In genomic region chr14:51983251-51983650, GRCm38 (mm10) we compare ENCODE assay signal across 11 mouse cellular contexts. TPM values are rescaled to one million over a fixed set of nuclear protein-coding genes. Genes with fewer than 3 reads are reported as not detected.
A peak's percentile ranks its signal among the peaks of the same experiment; 100 is the strongest.
DNase-seq lines count a peak whose midpoint lies in the region; ATAC-seq lines count a peak whose summit lies in the region.
"Had no signal": no experiment of that assay in that cellular context is flagged by ENCODE, and none has a peak within 500 bp of the region (broad histone marks: within the 10 kb centered on the region; RNA-seq: fewer than 3 reads in every experiment).

No protein-coding gene starts in this region.

- DNase-seq in hindbrain, embryonic 10.5 days (ENCODE audit: low spot score): no peak
- peak; percentile 28 for DNase-seq in retina, embryonic 14.5 days (ENCODE audit: low spot score)
- DNase-seq in retina, postnatal 1 day: no peak
- no peak for DNase-seq in limb, embryonic 11.5 days (ENCODE audit: low spot score)
- no peak for DNase-seq in layer of hippocampus, adult 9-11 months
- no peak for DNase-seq in layer of hippocampus, adult 9-10 months (ENCODE audit: low spot score)
- DNase-seq: kidney, adult 11 months had no signal

- no peaks in the 10 kb centered on the region for H3K9me3 ChIP-seq in hindbrain, embryonic 10.5 days
- H3K9me3 ChIP-seq in hindbrain, embryonic 12.5 days (replicated peaks): no peaks in the 10 kb centered on the region
- H3K9me3 ChIP-seq in limb, embryonic 11.5 days (ENCODE audit: control insufficient read depth, low read length): no peaks in the 10 kb centered on the region
- H3K9me3 ChIP-seq in stomach, embryonic 16.5 days (replicated peaks; ENCODE audit: control insufficient read depth, low read length): no peaks in the 10 kb centered on the region

- H3K4me2 ChIP-seq in hindbrain, embryonic 12.5 days (replicated peaks): no peak overlapping the region
- no peak overlapping the region for H3K4me2 ChIP-seq in limb, embryonic 11.5 days (ENCODE audit: low read depth, severe bottlenecking)
- peak overlapping the region; percentile 78; the same call in 1 of the 2 replicates for H3K4me2 ChIP-seq in stomach, embryonic 16.5 days (ENCODE audit: low read depth, low read length)

- peak overlapping the region; percentile 82; the same call in 1 of the 2 replicates for H3K4me3 ChIP-seq in hindbrain, embryonic 10.5 days
- H3K4me3 ChIP-seq in hindbrain, embryonic 12.5 days: no peak overlapping the region
- no peak overlapping the region for H3K4me3 ChIP-seq in limb, embryonic 11.5 days (ENCODE audit: low read depth, low read length)
- H3K4me3 ChIP-seq in stomach, embryonic 16.5 days (replicated peaks; ENCODE audit: low read length): no peak overlapping the region

- H3K9ac ChIP-seq in hindbrain, embryonic 12.5 days: no peak overlapping the region
- H3K9ac ChIP-seq in limb, embryonic 11.5 days (ENCODE audit: low read length): 0 out of 2 replicates have a peak overlapping the region, but pooled peaks have one; percentile 91
- H3K9ac ChIP-seq in stomach, embryonic 16.5 days (ENCODE audit: low read length): no peak overlapping the region

- ATAC-seq in hindbrain, embryonic 12.5 days (ENCODE audit: low FRiP score): no peak
- ATAC-seq in limb, embryonic 11.5 days (ENCODE audit: insufficient number of reproducible peaks, low FRiP score, low TSS enrichment, low read depth): no peak
- no peak for ATAC-seq in stomach, embryonic 16.5 days (ENCODE audit: insufficient read depth, low FRiP score)

- WGBS in hindbrain, embryonic 10.5 days: 61% methylated on average over 4 of the region's 4 CpGs
- 66% methylated on average over 4 of the region's 4 CpGs for WGBS in hindbrain, embryonic 12.5 days
- 61% methylated on average over 4 of the region's 4 CpGs for WGBS in limb, embryonic 11.5 days
- WGBS in stomach, embryonic 16.5 days: 64% methylated on average over 4 of the region's 4 CpGs

- H3K27me3 ChIP-seq in hindbrain, embryonic 10.5 days (ENCODE audit: insufficient read depth, poor library complexity, severe bottlenecking): no peaks in the 10 kb centered on the region
- no peaks in the 10 kb centered on the region for H3K27me3 ChIP-seq in hindbrain, embryonic 12.5 days
- no peaks in the 10 kb centered on the region for H3K27me3 ChIP-seq in limb, embryonic 11.5 days (ENCODE audit: control insufficient read depth, insufficient read depth, low read length)
- H3K27me3 ChIP-seq in stomach, embryonic 16.5 days (ENCODE audit: control insufficient read depth, insufficient read depth, low read length): no peaks in the 10 kb centered on the region

- H3K4me1 ChIP-seq in hindbrain, embryonic 10.5 days (replicated peaks): peaks cover 38% of the 10 kb centered on the region
- H3K4me1 ChIP-seq in hindbrain, embryonic 12.5 days: peaks cover 16% of the 10 kb centered on the region
- peaks cover 14% of the 10 kb centered on the region for H3K4me1 ChIP-seq in limb, embryonic 11.5 days (ENCODE audit: control insufficient read depth, insufficient read depth, low read length)
- H3K4me1 ChIP-seq in stomach, embryonic 16.5 days (ENCODE audit: control insufficient read depth, insufficient read depth, low read length): peaks cover 20% of the 10 kb centered on the region

- peaks cover 11% of the 10 kb centered on the region for H3K36me3 ChIP-seq in hindbrain, embryonic 10.5 days
- peaks cover 10% of the 10 kb centered on the region for H3K36me3 ChIP-seq in hindbrain, embryonic 12.5 days
- no peaks in the 10 kb centered on the region; the same call in 1 of the 2 replicates for H3K36me3 ChIP-seq in limb, embryonic 11.5 days (ENCODE audit: control insufficient read depth, insufficient read depth, low read length)
- peaks cover 7% of the 10 kb centered on the region; the same call in 1 of the 2 replicates for H3K36me3 ChIP-seq in stomach, embryonic 16.5 days (ENCODE audit: control insufficient read depth, insufficient read depth, low read length)

- H3K27ac ChIP-seq in hindbrain, embryonic 10.5 days: peak overlapping the region; percentile 97; the same call in 1 of the 2 replicates
- no peak overlapping the region for H3K27ac ChIP-seq in hindbrain, embryonic 12.5 days
- H3K27ac ChIP-seq in limb, embryonic 11.5 days (replicated peaks; ENCODE audit: low read depth, low read length): no peak overlapping the region
- H3K27ac ChIP-seq in stomach, embryonic 16.5 days (ENCODE audit: low read length): no peak overlapping the region

RNA-seq across cellular contexts. Expression of gene Arhgef40, which starts 1.3 kb away (rescaled TPM):
- polyA plus RNA-seq in hindbrain, embryonic 10.5 days (2016; fragmentation: Nextera tagmentation; extraction: Ambion mirVana): 100 and 106 TPM in 2 replicates
- polyA plus RNA-seq in hindbrain, embryonic 12.5 days (2016; fragmentation: Nextera tagmentation; extraction: Ambion mirVana): 126 and 133 TPM in 2 replicates
- 154 and 158 TPM in 2 replicates for polyA plus RNA-seq in limb, embryonic 11.5 days (2014; fragmentation: Nextera tagmentation; extraction: Ambion mirVana)
- 81.9 and 92.6 TPM in 2 replicates for polyA plus RNA-seq in stomach, embryonic 16.5 days (2015; fragmentation: Nextera tagmentation; extraction: Ambion mirVana)

RNA-seq across cellular contexts. Expression of gene Tmem253, which starts 32.2 kb away (rescaled TPM):
- polyA plus RNA-seq in hindbrain, embryonic 10.5 days (2016; fragmentation: Nextera tagmentation; extraction: Ambion mirVana): 0.80 and 1.0 TPM in 2 replicates
- polyA plus RNA-seq in hindbrain, embryonic 12.5 days (2016; fragmentation: Nextera tagmentation; extraction: Ambion mirVana): 0.59 and 1.6 TPM in 2 replicates
- polyA plus RNA-seq in limb, embryonic 11.5 days (2014; fragmentation: Nextera tagmentation; extraction: Ambion mirVana): 0.60 and 1.3 TPM in 2 replicates
- 8.0 and 12.8 TPM in 2 replicates for polyA plus RNA-seq in stomach, embryonic 16.5 days (2015; fragmentation: Nextera tagmentation; extraction: Ambion mirVana)

RNA-seq across cellular contexts. Expression of gene Zfp219, which starts 37.3 kb away (rescaled TPM):
- 74.3 and 83.6 TPM in 2 replicates for polyA plus RNA-seq in hindbrain, embryonic 10.5 days (2016; fragmentation: Nextera tagmentation; extraction: Ambion mirVana)
- polyA plus RNA-seq in hindbrain, embryonic 12.5 days (2016; fragmentation: Nextera tagmentation; extraction: Ambion mirVana): 64.4 and 71.7 TPM in 2 replicates
- 51.6 and 52.0 TPM in 2 replicates for polyA plus RNA-seq in limb, embryonic 11.5 days (2014; fragmentation: Nextera tagmentation; extraction: Ambion mirVana)
- 23.1 and 24.4 TPM in 2 replicates for polyA plus RNA-seq in stomach, embryonic 16.5 days (2015; fragmentation: Nextera tagmentation; extraction: Ambion mirVana)

RNA-seq across cellular contexts. Expression of gene Olfr221, which starts 59.0 kb away (rescaled TPM):
- not detected in 2 replicates for polyA plus RNA-seq in hindbrain, embryonic 10.5 days (2016; fragmentation: Nextera tagmentation; extraction: Ambion mirVana)
- not detected in 2 replicates for polyA plus RNA-seq in hindbrain, embryonic 12.5 days (2016; fragmentation: Nextera tagmentation; extraction: Ambion mirVana)
- polyA plus RNA-seq in limb, embryonic 11.5 days (2014; fragmentation: Nextera tagmentation; extraction: Ambion mirVana): not detected in 2 replicates
- not detected in 2 replicates for polyA plus RNA-seq in stomach, embryonic 16.5 days (2015; fragmentation: Nextera tagmentation; extraction: Ambion mirVana)
- polyA plus RNA-seq: liver, adult 2 months; neural tube, embryonic 11.5 days had no signal
